Mouse (Mus musculus): ENCODE measurements at regions not wholly inside any gene's neighbourhood (a gene's known extent, or its start where the extent isn't known, plus 50 kb on each side); places are given as distances from the start of the nearest gene placed in this dataset.
"Not testable (repeated sequence)": the region's sequence is repeated elsewhere in the genome, so short reads cannot be mapped to it uniquely, and the experiment has no call there.

GRCm38 (mm10) chr6:22450501-22450900 is 94.5 kb upstream of the Fam3c start:
- ATAC-seq (replicated peaks; ENCODE audit: insufficient number of reproducible peaks, low FRiP score, low TSS enrichment, poor library complexity, severe bottlenecking), result no peak

DNA sequence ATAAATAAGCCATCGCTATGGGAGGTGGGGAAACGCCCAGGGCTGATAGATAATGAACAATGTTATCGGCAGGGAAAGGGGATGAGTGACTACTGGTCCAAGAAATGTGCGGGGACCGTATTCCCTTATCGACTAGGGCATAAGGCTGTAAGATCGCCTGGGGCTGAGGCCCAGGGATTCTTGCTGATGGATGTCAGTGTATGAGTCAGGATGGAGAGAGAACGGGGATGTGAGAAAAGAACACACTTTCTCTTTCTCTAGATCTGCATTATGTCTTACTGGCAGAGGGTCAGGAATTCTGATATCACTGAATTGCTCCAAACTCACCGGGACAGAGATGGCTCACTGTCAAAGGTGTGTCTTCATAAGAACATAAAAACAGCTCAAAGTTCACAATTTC is 92.9 kb upstream of the Fam3c start:
- ATAC-seq (replicated peaks; ENCODE audit: insufficient number of reproducible peaks, low FRiP score, low TSS enrichment, poor library complexity, severe bottlenecking), result no peak

- ATAC-seq (replicated peaks; ENCODE audit: insufficient number of reproducible peaks, low FRiP score, low TSS enrichment, poor library complexity, severe bottlenecking), result no peak
Measured at GRCm38 (mm10) chr6:22447636-22448035, 91.6 kb upstream of the Fam3c start.

DNA sequence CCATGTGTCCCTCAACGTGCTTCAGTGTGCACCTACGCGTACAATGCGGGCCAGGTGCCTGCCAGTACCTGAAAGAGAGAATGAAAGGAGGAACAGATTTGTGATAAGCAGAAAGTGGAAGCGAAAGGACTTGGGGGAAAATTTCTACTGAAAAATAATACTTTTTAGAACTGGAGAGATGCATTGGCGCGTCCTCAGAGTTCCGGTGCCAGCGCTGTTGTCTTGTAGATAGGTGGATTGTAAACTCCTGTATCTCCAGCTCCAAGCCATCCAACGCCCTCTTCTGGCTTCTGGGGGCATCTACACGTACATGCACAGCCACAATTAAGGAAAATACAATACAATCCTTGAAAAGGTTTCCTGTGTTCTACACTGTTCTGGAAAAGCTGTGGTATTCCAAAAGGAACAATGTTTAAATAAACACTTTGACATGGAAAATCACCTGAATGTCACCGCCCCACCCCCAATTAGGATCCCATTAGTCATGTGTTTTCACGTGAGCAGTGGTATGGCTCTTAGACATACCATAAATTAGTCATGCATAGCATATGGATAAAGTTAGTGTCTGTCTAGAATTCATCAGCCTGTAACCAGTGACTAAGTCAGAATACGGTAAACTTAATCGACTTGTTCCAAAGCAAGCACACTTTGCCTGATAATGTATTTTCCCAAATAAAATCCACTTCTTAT is 90.7 kb upstream of the Fam3c start:
- ATAC-seq (replicated peaks; ENCODE audit: insufficient number of reproducible peaks, low FRiP score, low TSS enrichment, poor library complexity, severe bottlenecking), result no peak

DNA sequence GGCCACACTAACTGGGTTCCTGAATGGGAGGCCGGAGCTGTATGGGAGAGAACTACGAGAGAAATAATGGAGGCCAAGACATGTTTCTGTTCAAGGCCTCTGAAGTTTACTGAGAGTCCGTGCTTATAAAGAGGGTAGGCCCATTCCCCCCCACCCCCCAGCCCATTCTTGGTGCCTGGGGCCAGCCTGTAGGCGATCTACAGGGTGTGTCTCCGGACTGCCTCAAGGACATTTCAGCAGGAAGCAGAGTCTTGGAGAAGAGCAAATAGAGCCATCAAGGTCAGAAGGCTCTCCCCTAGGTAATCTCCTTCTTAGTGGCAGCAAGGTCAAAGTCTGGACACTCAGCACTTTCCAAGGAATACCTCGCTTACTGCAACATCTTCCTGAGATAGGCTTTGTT is 88.8 kb upstream of the Fam3c start:
- ATAC-seq (replicated peaks; ENCODE audit: insufficient number of reproducible peaks, low FRiP score, low TSS enrichment, poor library complexity, severe bottlenecking), result not testable (repeated sequence)

- no peak for ATAC-seq (replicated peaks; ENCODE audit: insufficient number of reproducible peaks, low FRiP score, low TSS enrichment, poor library complexity, severe bottlenecking)
Measured at GRCm38 (mm10) chr6:22444220-22444619, 88.2 kb upstream of the Fam3c start.

- no peak for ATAC-seq (replicated peaks; ENCODE audit: insufficient number of reproducible peaks, low FRiP score, low TSS enrichment, poor library complexity, severe bottlenecking)
Measured at GRCm38 (mm10) chr6:22443573-22443972, 87.5 kb upstream of the Fam3c start.

DNA sequence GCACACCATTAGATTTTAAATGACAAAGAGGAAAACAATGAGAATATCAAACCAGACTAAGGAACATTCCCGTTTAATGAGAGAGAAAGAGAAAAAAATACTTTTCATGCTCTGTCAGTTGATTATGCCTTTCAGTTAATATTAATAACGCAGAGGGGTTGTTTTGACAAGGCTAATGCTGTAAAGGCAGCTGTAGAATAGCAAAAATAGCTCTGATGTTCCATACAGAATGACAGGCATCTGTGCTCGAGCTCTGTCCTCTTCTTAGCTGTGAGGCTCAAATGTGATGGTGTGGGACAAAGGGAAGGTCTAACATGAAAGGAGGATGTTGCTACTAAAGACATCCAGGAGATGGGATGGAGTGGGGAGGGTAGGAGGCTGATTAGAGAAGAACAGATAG is 87.1 kb upstream of the Fam3c start:
- ATAC-seq (replicated peaks; ENCODE audit: insufficient number of reproducible peaks, low FRiP score, low TSS enrichment, poor library complexity, severe bottlenecking), result no peak

DNA sequence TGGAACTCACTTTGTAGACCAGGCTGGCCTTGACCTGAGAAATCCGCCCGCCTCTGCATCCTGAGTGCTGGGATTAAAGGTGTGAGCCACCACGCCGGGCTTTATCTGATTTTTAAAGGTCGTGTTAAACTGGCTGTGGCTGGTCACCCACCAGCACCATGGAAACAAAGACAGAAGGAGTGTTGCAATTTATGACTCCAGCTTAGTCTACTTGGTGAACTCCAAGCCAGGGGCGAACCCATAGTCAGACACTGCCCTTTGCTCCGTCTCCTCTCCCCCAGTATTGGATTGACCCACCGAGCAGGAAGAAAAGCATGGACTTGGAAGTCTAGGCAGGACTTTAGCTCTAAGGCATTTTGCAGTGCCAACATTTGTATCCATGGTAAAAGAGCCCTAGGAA is 86.5 kb upstream of the Fam3c start:
- ATAC-seq (replicated peaks; ENCODE audit: insufficient number of reproducible peaks, low FRiP score, low TSS enrichment, poor library complexity, severe bottlenecking), result no peak

DNA sequence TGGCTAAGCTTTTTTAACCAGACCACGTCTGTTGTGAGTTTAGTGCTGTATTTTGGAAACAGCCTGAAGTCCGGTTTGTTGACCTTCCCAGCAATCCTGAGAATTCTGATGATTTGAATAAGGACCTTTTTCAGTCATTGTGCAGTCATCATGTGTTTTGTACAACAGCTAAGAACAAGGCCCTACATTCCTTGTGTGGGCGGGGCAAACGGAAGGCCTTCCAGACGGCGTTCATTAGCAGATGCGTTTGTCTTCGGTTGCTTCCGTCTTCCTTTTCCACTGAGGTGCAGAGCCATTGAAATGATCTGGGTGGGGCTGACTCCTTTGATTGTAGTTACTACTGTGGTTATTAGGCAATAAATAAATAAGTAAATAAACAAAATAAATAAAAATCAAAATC is 83.8 kb upstream of the Fam3c start:
- ATAC-seq (replicated peaks; ENCODE audit: insufficient number of reproducible peaks, low FRiP score, low TSS enrichment, poor library complexity, severe bottlenecking), result no peak

DNA sequence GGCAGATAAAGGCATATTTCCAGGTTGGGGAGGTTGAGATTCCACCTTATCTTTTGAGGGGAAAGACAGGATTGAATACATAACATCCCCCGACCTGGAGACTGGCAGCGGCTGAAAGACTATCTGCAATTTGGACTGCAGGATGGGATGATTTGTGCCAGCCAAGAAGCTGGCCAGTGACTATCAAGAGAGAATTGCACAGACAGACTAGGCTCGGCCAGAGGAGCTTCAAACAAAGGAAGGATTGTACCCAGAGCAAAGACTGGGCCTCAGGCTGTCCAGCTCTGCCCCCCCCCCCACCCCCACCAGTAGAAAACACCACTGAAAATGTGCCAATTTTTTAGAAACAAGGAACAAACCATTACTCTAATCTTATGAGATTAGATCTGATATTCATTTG is 73.0 kb upstream of the Fam3c start:
- ATAC-seq (replicated peaks; ENCODE audit: insufficient number of reproducible peaks, low FRiP score, low TSS enrichment, poor library complexity, severe bottlenecking), result no peak

DNA sequence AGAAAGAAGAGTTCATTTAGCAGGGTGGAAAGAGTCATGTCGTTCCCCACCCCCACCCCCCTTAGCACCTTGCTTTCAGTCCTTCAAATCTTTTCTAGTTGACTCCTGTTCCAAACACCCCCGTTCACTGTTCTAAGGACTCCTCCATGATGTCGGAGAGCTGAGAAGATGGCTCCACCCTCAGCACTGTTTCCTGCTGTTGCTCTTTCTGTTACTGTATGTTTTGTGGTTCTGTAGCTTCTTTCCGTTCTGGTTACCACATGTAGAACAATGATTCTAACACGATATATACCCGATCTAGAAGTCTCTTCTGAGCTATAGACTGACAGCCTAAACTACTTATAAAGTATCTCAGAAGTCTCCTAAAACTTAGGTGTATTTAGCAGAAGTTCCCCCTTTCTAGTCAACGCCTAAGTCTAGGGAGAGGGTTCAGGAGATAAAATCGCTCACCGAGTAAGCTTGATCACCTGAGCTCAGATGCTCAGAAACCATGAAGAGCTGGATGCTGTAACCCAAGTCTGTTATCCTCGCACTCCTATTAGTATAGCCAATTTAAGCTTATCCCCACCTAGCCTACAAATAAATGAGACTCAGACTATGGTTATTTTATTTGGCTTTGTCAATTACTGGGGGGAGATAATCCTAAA is 68.2 kb upstream of the Fam3c start:
- ATAC-seq (replicated peaks; ENCODE audit: insufficient number of reproducible peaks, low FRiP score, low TSS enrichment, poor library complexity, severe bottlenecking), result no peak

- no peak for ATAC-seq (replicated peaks; ENCODE audit: insufficient number of reproducible peaks, low FRiP score, low TSS enrichment, poor library complexity, severe bottlenecking)
Measured at GRCm38 (mm10) chr6:22423070-22423980, 67.3 kb upstream of the Fam3c start.

- no peak for ATAC-seq (replicated peaks; ENCODE audit: insufficient number of reproducible peaks, low FRiP score, low TSS enrichment, poor library complexity, severe bottlenecking)
Measured at GRCm38 (mm10) chr6:22421551-22421950, 65.5 kb upstream of the Fam3c start.

DNA sequence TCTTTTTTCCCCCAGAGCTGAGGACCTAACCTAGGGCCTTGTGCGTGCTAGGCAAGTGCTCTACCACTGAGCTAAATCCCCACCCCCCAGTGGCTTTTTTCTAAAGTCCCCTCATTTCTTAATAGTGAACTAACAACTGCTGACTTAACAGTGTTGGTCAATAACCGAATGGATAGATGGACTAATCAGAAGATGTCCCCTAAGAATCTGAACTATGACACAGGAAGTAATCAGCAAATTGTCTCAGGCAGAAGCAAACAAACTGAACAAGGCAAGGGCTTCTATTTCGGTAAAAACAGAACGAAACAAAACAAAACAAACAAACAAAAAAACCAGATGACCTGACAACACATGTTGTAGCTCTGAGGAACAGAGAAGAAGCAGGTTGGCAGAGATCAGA is 62.2 kb upstream of the Fam3c start:
- ATAC-seq (replicated peaks; ENCODE audit: insufficient number of reproducible peaks, low FRiP score, low TSS enrichment, poor library complexity, severe bottlenecking), result no peak

GRCm38 (mm10) chr6:22417189-22417588 is 61.1 kb upstream of the Fam3c start:
- no peak for ATAC-seq (replicated peaks; ENCODE audit: insufficient number of reproducible peaks, low FRiP score, low TSS enrichment, poor library complexity, severe bottlenecking)

DNA sequence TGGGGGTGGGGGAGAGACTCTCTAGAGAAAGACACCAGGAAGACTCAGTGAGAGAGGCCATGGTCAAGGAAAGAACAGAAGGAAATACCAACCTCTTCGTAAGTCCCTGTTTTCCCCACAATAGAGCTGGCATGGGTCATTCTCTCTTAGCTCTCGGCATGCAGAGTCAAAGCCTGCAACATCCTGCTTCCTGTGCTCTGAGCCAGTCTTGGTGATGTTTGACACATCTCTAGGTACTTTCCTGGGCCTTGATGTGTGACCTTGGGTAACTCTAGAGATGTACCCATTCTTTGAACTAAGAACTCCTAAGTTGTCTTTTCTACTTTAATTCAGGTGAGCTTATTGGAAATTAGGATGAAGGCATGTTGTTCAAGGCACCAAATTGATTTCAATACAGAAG is 55.8 kb upstream of the Fam3c start:
- no peak for ATAC-seq (replicated peaks; ENCODE audit: insufficient number of reproducible peaks, low FRiP score, low TSS enrichment, poor library complexity, severe bottlenecking)

GRCm38 (mm10) chr6:22408808-22409589 is 53.0 kb upstream of the Fam3c start:
- no peak for ATAC-seq (replicated peaks; ENCODE audit: insufficient number of reproducible peaks, low FRiP score, low TSS enrichment, poor library complexity, severe bottlenecking)

All from monocyte, adult 5-6 weeks (primary cell).